Mouse (Mus musculus) c-Kit-positive CD71-positive TER-119-positive erythroid progenitor cells, embryonic 14.5 days (primary cell): ENCODE data around the gene Ces2b.
"Not testable (repeated sequence)": the region's sequence is repeated elsewhere in the genome, so short reads cannot be mapped to it uniquely, and the experiment has no call there.

ENCODE experiments used
- DNase-seq: peaks from one replicate; pipeline ENCODE4 v3.0.0-alpha.2; 2013; ENCODE audit warnings: low spot score

Gene Ces2b

DNA sequence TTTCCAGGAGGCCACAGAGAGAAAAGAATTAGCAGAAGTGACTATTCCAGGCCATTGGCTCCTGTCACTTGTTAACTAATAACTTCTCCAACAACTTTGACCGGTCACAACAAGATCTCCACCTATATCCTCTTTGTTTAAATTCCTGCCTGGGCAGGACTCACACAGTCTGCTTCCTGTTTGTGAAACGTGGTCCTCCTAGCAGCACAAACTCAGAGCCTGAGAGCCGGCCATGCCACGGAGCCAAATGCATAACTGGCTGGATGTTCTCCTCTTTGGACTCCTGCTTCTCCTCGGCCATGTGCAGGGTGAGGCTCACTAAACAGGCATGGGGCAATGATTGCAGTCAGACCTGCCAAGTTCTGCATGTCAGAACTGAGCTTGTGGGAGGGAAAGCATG, at the start of gene Ces2b:
Gene Ces2b, plus strand, starts transcription at position 133 of the 400 bp plus-strand sequence.
- no peak for DNase-seq

DNA sequence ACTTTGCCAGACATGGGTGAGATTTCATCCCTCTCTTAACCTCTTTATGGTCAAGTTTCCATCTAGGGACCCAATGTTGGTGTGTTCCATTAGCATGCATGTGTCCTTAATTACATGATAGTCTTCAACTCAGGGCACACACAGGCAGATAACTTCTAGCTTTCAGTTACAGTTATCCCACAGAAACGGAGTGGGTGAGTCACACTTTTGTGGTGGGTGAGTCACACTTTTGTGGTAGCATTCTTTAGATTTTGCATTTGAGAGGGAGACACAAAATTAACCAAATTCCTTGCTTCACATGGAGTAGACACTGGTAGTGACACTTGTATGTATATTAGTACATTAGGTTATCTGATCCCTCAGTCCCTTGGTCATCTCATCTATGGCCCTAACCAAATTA, 44.3 kb upstream of the Ces2b start:
- no peak for DNase-seq

DNA sequence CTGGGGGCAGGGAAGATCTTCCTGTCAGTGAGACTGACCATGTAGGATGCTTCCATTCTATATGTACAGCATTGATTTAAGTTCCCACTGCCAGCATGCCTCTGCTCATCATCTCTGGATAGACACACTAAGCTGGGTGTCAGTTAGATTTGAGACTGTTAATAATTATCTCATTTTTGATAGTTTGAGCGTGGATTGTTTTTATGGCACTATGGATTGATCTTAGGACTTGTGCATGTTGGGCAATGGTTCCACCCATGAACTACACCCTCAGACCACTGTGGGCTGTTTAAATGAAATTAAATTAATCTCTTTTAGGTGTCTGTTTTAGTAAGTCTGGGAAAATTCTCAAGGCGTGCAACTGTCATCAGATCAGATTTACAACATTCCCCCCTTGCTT, 42.4 kb upstream of the Ces2b start:
- DNase-seq, result no peak

DNA sequence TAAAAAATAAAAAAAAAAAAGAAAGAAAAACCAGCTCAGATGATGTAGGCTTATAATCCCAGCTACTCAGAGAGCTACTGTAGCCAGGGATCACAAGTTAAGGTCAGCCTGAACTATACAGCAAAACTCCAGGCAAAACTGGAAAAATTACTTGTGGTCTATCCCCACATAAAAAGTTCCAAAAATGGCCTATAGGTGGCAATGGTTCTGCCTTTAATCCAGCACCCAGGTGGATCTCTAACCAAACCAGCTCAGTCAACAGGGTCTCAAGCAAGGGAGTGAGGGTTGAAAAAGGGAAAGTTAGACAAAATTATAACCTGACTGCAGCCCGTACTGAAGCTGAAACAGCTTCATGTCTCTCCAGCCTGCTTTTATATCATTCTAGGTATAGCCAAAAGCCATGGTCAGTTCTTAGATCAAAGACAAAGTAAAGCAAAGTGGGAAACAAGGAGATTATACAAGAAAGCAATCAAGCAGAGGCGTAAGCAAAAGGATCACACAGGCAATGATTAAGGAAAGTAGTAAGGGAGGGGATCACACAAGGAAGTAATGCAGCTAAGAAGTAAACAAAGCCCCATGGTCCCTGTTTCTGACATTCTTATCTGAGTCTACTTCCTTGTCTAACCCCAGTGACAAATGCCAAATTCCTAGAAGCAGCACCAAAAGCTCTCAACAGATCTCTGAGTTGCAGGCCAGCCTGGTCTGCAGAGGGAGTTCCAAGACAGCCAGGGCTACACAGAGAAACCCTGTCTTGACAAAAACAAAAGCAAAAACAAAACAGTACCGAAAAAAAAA, 41.3 kb upstream of the Ces2b start:
- DNase-seq, result peak; percentile 17

DNA sequence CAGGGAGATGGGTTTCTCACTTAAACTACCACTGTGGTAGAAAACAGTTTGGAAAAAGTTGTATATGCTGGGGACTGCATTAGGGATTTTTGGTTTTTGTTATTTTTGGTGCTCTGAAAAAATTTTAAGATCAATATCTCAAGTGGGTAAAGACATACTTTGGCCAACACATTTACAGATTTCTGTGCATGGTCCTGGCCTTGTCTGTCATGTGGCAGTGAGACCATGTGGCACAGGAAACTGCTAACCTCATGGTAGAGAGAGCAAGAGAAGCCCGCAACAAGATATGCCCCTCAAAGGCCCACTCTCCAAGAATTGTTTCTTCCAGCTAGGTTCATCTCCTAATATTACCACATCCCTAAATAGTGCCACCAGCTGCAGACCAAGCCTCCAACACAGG, 32.0 kb upstream of the Ces2b start:
- no peak for DNase-seq

DNA sequence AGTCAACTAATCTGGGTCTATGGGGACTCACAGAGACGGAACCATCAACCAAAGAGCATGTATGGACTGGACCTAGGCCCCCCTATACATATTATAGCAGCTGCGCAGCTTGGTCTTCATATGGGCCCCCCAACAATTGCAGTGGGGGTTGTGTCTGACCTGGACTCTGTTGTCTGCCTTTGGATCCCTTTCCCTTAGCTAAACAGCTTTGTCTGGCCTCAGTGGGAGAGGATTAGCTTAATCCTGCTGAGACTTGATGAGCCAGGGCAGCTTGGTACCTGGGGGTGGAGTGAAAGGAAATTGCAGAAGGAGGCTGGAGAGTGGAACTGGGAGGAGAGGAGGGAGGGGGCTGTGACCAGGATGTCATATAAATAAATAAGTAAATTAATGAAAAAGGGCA, 25.2 kb upstream of the Ces2b start:
- DNase-seq, result no peak

DNA sequence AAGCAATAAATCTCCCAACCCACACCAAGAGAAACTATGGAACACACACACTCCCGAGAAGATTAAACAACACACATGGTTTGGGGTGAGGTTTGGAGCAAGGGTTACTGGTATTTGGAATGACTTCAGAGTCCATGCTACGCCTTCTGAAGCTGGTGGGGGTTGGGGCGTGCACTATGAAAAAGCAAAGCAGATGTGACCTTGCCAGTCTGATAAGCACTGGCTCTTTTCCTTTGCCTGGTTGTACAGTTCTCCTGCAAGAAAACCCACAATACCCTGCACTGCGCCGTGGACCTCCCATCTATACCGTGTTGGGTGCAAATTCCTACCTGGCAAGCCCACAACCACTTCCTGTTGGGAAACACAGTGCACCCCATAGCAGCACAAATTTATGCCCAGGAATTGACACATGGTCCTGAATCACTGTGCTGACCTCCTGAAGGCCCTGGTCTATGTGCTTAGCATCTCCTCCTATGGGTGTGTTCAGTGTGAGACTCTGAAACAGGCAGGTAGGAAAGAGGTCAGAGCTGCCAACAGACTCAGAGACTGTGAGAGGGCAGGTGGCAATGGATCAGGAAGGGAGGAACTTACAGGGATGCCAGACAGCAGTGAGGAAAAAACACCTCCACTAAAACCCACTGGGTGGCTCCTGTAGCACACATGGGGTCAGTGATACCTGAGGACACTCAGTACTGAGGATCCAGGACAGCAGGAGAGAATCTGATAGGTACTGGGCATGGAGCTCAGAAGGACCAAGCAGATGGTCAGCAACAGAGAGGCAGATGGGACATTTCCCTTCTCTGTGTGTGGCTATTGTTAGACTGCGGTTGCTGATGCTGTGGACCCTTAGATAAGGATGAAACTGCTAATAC, 22.6 kb upstream of the Ces2b start:
- DNase-seq, result no peak

DNA sequence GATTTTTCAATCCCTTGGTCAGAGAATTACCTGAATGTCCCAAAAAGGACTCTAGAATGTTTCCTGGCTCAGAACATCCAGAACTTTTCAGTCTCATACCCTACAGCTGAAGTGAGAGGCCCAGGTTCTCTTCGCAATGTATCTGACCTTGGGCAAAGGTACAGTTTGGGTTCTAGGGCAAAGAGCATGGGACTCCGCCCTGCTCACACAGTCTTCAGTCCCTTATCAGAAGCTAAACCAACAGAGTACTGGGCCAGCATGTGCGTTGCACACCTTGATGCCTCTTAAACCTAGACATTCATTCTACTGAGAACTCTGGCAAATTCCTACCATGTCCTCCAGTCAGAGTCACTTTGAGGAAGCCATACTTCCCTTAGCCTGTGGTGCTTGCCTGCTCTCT, 21.9 kb upstream of the Ces2b start:
- no peak for DNase-seq

DNA sequence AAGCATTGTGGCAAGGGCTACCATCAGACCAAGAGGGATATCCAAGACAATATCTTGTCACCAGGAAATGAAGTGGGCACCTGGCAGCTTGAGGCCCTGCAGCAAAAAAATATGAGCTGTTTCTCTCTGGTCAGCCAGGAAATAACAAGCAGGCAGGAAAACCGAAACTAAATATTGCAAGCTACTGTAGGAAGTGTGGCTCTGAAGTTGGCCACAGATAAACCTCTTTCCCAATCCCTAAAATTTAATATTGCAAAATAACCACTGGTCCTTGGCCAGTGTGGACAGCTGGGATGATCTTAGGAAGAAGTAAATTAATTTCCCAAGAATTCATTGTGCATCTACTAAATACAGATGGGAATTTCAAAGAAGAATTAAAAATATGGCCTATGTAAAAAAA, 4.5 kb upstream of the Ces2b start:
- DNase-seq, result no peak

DNA sequence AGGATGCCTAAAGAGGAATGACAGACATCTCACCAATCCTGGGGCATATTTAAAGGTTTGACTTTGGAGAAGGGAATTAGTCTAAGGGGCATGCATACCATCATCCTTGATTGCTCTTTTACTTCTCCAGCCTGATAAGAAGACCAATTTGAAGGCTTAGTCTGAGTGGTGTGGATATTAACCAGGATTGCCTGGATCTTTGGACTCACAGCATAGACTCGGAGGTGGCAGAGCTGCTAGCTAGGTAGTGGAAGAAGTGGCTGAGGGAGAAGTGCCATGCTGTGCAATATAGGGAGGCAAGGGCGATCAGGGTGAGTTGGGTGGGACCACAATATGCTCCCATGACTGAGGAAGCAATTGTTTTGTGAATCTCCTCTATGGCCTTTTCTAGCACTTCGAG, 3.2 kb upstream of the Ces2b start:
- no peak for DNase-seq

DNA sequence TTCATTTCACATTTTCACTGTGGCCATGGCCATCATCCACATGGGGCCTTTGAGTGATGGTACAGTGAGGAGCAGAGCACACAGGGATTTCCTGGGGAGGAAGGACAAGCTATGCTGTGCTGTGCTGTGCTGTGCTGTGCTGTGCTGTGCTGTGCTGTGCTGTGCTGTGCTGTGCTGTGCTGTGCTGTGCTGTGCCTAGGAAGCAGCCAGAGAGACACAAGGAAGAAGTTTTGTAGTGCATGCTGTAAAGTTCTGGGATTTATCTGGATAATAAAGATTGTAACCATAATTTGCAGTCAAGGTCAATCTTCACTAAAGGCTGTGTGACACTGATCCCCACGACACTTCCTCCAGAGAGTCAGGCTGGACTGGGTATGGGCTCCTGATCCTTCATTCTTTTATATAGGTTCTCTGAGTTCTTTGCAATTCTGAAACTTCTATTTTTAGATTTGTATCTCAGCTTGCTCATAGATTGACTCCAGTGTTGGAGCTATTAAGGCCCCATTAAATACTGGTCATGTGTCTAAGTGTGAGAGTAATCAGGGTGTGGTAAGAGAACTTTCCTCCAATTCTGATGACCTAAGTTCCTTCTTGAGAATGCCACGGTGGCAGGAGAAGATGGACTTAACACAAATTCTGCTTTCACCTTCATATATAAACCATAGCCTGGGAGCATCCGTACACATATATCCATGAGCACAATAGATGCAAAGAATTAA, 10.1 kb downstream of the Ces2b start:
- DNase-seq, result no peak

DNA sequence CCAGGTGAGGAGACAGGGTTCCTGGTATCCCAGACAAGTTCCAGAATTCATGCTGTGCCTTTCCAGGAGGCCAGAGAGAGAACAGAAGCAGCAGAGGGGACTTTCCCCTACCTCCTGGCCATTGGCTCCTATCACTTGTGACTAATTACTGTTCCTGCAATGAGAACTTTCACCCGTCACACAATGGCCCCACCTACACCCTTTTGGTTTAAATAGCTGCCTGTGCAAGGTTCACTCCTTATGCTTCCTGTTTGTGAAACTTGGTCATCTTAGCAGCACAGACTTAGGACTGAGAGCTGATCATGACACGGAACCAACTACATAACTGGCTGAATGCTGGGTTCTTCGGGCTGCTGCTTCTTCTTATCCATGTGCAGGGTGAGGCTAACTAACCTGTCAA, 15.5 kb downstream of the Ces2b start, which contains the start of gene Ces2c:
Gene Ces2c, plus strand, starts transcription at position 238 of the 400 bp plus-strand sequence.
- DNase-seq, result no peak

DNA sequence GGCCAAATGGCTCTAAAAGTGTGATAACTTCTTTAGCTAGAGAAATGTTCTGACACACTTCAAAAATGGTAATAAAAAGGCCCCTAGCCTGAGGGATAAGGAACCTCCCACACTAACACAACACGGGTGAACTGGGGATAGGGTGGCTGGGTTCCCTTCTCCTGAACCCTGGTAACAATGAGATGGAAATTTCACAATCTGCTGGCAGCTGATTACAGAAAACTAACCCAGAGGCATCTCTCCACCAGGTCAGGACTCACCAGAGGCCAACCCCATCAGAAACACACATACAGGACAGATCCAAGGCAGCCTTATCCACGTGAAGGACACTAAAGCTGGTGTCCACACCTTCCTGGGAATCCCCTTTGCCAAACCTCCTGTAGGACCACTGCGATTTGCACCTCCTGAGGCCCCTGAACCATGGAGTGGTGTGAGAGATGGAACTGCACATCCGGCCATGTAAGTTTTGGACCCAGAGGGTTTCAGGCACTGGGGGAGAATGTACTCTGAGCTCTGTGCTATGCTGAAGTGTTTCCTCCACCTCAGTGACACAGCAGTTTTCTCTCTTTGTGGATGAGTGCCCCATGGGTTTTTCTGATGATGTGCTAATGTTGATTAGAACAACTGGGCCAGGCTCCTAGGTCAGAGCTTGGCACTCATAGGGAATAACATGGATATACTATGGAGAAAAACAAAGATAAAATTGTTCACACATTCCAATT, 16.5 kb downstream of the Ces2b start:
- DNase-seq, result no peak

DNA sequence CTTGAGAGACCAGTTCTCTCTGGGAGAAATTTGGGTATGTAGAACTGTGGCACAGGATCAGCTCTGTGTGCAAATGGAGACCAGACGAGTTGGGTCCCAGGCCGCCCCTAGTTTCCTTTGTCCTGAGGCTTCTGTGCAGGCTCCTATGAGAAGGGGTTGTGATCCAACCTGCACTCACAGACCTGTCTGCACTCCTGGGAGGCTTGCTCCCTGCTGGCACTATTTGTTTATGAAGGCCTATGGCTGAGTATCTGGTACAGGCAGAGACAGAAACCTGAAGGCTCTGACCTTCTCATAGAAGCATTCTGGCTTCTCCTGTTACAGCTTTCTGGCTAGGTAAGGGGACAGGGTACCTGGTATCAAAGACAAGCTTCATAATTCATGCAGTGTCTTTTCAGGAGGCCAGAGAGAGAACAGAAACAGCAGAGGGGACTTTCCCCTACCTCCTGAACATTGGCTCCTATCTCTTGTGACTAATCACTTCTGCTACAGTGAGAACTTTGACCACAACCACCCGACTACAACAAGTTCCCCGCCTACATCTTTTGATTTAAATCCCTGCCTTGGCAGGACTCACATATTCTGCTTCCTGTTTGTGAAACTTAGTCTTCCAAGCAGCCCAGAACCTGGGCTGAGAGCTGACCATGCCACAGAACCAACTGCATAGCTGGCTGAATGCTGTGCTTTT, 35.6 kb downstream of the Ces2b start:
- not testable (repeated sequence) for DNase-seq

DNA sequence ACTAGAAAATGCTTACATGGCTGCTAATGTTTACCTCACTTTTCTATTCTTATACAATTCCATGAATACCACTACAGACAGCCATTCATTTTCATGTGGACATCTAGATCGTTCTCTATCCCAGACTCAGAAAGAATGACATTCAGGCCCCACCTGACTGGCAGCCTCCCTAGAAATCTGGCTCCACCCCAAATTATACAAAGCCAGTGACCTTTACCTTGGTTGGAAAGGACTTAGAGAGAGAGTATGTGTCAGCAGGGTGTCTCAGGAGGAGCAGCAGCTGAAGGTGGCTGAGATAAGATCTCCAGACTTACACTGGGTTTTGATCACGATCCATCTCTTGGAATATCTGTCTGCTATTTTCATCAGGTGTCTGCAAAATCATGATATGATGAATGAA, 37.5 kb downstream of the Ces2b start:
- DNase-seq, result not testable (repeated sequence)

DNA sequence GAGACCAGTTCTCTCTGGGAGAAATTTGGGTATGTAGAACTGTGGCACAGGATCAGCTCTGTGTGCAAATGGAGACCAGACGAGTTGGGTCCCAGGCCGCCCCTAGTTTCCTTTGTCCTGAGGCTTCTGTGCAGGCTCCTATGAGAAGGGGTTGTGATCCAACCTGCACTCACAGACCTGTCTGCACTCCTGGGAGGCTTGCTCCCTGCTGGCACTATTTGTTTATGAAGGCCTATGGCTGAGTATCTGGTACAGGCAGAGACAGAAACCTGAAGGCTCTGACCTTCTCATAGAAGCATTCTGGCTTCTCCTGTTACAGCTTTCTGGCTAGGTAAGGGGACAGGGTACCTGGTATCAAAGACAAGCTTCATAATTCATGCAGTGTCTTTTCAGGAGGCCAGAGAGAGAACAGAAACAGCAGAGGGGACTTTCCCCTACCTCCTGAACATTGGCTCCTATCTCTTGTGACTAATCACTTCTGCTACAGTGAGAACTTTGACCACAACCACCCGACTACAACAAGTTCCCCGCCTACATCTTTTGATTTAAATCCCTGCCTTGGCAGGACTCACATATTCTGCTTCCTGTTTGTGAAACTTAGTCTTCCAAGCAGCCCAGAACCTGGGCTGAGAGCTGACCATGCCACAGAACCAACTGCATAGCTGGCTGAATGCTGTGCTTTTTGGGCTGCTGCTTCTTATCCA, 55.0 kb downstream of the Ces2b start:
- not testable (repeated sequence) for DNase-seq
